Mouse (Mus musculus) thymus, adult 2 months (tissue): ENCODE measurements around the gene Pram1.

ENCODE experiments used
- CTCF ChIP-seq: fragments of 200-500 bp; IDR thresholded peaks from 2 replicates; pipeline ENCODE4 v1.5.1; 2012; ENCODE audit warnings: mild to moderate bottlenecking, control low read depth, low read length, moderate library complexity, borderline replicate concordance; ENCODE audit not compliant: control insufficient read depth, poor library complexity, insufficient read depth; ENCODE audit errors: extremely low read depth
- POLR2A ChIP-seq: fragments of 200-500 bp; IDR thresholded peaks from 2 replicates; pipeline ENCODE4 v1.6.1; 2012; ENCODE audit warnings: mild to moderate bottlenecking, low read length, control low read depth, moderate library complexity; ENCODE audit not compliant: control insufficient read depth, poor library complexity, insufficient read depth; ENCODE audit errors: extremely low read depth

GRCm38 (mm10) chr17:33666813-33667212 lies 29.0 kb downstream of the Pram1 start:
- no peak for TF ChIP-seq CTCF
- TF ChIP-seq POLR2A: no peak
